Mouse (Mus musculus): ENCODE results near the gene Galr3. TPM values are rescaled to one million over a fixed set of nuclear protein-coding genes. Genes with fewer than 3 reads are reported as not detected.
A peak's percentile ranks its signal among the peaks of the same experiment; 100 is the strongest.
"Not testable (repeated sequence)": the region's sequence is repeated elsewhere in the genome, so short reads cannot be mapped to it uniquely, and the experiment has no call there.

The Galr3 gene
- polyA plus RNA-seq, 1 experiment from 2014 or later: not detected

DNA sequence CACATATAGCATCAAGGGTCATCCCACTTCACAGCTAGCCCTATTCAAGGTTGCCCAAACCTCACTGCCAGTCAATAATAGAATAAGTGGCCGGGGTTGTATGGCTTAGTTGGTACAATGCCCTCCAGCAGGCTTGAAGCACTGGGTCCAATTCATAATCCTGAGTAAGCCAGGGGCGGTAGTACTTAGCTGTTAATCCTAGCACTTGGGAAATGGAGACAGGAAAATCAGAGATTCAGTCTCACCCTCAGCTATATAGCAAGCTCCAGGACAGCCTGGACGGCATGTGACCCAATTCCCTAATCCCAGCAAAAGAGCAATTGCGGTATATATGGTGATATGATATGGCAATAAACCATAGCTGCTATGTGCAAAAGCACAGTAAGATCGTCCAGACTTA, 34.6 kb upstream of the Galr3 start:
- H3K4me3 ChIP-seq: no peak overlapping the region
- H3K27me3 ChIP-seq: no peaks in the 10 kb centered on the region
- H3K36me3 ChIP-seq: peaks cover 42% of the 10 kb centered on the region
- no peaks in the 10 kb centered on the region for H3K9me3 ChIP-seq
- H3K27ac ChIP-seq: no peak overlapping the region
- H3K9ac ChIP-seq: no peak overlapping the region
- 84% methylated on average over 5 of the region's 5 CpGs for WGBS
- no peaks in the 10 kb centered on the region for H3K4me1 ChIP-seq
- no peak overlapping the region for H3K4me2 ChIP-seq
- ATAC-seq (ENCODE audit: borderline replicate concordance, extremely low read depth, low FRiP score, low TSS enrichment): no peak

DNA sequence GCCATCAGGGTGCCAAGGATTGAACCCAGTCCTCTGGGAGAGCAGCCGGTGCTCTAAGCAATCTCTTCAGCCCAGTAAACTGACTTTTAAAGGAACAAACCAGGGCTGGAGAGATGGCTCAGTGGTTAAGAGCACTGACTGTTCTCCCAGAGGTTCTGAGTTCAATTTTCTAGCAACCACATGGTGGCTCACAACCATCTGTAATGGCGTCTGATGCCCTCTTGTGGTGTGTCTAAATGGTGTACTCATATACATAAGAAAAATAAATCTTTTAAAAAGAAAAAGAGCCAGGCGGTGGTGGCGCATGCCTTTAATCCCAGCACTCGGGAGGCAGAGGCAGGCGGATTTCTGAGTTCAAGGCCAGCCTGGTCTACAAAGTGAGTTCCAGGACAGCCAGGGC, 33.8 kb upstream of the Galr3 start:
- not testable (repeated sequence) for ATAC-seq (ENCODE audit: borderline replicate concordance, extremely low read depth, low FRiP score, low TSS enrichment); H3K9me3 ChIP-seq; H3K27me3 ChIP-seq; H3K4me3 ChIP-seq; H3K9ac ChIP-seq; H3K27ac ChIP-seq; H3K4me2 ChIP-seq; H3K4me1 ChIP-seq
- peaks cover 36% of the 10 kb centered on the region for H3K36me3 ChIP-seq
- WGBS: 87% methylated on average over 6 of the region's 6 CpGs

DNA sequence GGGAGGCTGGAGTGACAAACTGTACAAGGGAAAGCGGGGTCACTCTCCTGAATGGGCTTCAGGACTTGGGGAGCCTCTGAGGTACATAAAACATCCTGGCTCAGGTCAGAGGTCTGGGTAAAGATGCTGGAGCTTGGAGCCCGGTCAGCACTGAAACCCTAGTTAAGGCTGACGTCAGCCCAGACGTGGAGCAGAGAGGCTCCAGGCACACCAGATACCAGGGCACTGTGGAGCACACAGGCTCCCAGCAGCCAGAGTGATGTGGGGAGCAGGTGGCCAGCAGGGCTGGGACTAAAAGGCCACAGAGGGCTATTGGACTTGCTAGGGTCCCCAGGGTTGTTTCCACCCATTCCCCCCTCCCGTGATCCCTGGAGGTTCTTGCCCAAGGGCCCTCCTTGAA, 32.0 kb upstream of the Galr3 start:
- no peaks in the 10 kb centered on the region for H3K4me1 ChIP-seq
- no peaks in the 10 kb centered on the region for H3K27me3 ChIP-seq
- H3K27ac ChIP-seq: no peak overlapping the region
- H3K9me3 ChIP-seq: no peaks in the 10 kb centered on the region
- no peak overlapping the region for H3K4me3 ChIP-seq
- H3K36me3 ChIP-seq: peaks cover 17% of the 10 kb centered on the region
- H3K4me2 ChIP-seq: no peak overlapping the region
- no peak for ATAC-seq (ENCODE audit: borderline replicate concordance, extremely low read depth, low FRiP score, low TSS enrichment)
- WGBS: 61% methylated on average over 5 of the region's 5 CpGs
- H3K9ac ChIP-seq: no peak overlapping the region

DNA sequence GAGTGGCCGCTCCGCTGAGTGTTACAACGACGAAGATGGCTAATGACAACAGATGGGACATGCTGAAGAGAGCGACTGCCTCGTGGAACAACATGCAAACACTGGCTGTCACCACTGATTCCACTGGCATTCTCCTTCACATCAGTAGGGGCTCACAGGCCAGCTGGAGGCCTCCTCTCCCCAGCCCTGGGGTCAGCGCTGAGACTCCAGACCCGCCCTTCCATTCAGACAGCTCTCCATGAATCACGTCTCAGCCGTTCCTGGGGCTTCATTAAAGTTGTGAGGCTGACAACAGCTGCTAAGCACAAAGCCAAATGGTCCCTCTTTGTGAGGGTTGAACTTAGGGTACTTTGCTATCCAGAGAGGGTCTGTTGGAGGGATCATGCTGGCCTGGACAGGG, 30.1 kb upstream of the Galr3 start:
- ATAC-seq (ENCODE audit: borderline replicate concordance, extremely low read depth, low FRiP score, low TSS enrichment): no peak
- Histone ChIP-seq H3K9me3 (no peaks in the 10 kb centered on the region), H3K27ac (no peak overlapping the region), H3K4me3 (no peak overlapping the region), H3K36me3 (peaks cover under 1% of the 10 kb centered on the region; the same call in 1 of the 2 replicates), H3K9ac (no peak overlapping the region), H3K4me1 (no peaks in the 10 kb centered on the region), H3K4me2 (no peak overlapping the region), H3K27me3 (no peaks in the 10 kb centered on the region)
- 50% methylated on average over 10 of the region's 10 CpGs for WGBS

DNA sequence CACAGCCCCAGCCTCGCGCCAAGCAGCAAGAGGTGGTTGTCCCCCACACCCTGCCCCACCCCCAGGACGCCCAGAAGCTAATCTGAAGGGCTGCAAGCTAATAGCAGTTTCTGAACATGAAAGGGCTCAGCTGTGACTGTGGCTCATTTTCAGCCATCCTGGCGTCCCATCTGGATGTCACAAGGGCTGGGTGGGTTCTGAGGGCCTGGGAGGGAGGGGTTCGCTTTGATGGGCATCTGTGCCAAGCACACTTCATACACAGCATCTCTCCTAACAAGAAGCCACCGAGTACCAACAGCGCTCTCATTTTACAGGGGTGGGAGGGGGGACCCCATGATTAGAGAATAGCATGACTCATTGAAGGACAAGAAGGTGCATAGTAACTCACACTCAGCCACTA, 28.3 kb upstream of the Galr3 start:
- no peak overlapping the region for H3K4me2 ChIP-seq
- H3K9ac ChIP-seq: no peak overlapping the region
- no peaks in the 10 kb centered on the region for H3K9me3 ChIP-seq
- no peak overlapping the region for H3K4me3 ChIP-seq
- no peak overlapping the region for H3K27ac ChIP-seq
- H3K27me3 ChIP-seq: no peaks in the 10 kb centered on the region
- H3K36me3 ChIP-seq: no peaks in the 10 kb centered on the region
- no peak for ATAC-seq (ENCODE audit: borderline replicate concordance, extremely low read depth, low FRiP score, low TSS enrichment)
- WGBS: 58% methylated on average over 7 of the region's 7 CpGs
- H3K4me1 ChIP-seq: no peaks in the 10 kb centered on the region

DNA sequence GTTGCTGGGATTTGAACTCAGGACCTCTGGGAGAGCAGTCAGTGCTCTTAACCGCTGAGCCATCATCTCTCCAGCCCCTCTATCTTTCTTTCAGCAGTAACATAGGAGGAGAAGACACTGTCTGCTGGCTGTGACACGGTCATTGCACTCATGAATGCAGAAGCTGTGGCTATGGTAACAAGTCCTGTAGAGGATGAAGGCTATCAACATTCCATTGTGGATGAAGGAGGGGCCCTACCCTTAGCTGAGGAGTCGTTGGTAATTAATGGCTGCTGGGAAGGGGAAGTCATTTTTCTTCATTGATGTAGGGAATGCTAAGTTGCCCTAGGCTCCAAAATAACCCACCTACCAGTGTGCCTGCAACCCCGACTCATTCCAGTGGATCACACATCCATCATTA, 23.5 kb upstream of the Galr3 start:
- H3K27ac ChIP-seq: no peak overlapping the region
- no peak overlapping the region for H3K9ac ChIP-seq
- 26% methylated on average over 4 of the region's 4 CpGs for WGBS
- no peak for ATAC-seq (ENCODE audit: borderline replicate concordance, extremely low read depth, low FRiP score, low TSS enrichment)
- 0 out of 2 replicates have a peak, but pooled peaks cover 3% of the 10 kb centered on the region for H3K4me1 ChIP-seq
- no peaks in the 10 kb centered on the region for H3K36me3 ChIP-seq
- H3K4me2 ChIP-seq: no peak overlapping the region
- no peaks in the 10 kb centered on the region for H3K9me3 ChIP-seq
- H3K27me3 ChIP-seq: no peaks in the 10 kb centered on the region
- no peak overlapping the region for H3K4me3 ChIP-seq

DNA sequence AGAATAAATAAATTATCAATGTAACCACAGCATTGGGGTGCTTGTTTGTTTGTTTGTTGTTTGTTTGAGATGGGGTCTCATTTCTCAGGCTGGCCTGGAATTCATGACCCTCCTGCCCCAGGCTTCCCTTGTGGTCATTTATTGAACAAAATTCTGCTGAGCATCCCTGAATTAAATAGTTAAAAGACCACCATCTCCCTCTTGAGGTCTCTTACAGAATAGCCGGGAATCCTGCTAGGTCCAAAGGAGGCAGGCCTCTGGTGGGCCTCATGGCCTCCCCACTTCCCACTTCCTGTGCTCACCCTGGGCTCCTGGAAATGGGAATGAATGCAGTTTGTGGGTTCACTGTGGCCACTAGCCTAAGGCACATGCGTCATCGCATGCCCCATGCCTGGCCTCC, 22.8 kb upstream of the Galr3 start:
- no peaks in the 10 kb centered on the region for H3K36me3 ChIP-seq
- no peak overlapping the region for H3K27ac ChIP-seq
- H3K4me2 ChIP-seq: no peak overlapping the region
- H3K4me3 ChIP-seq: no peak overlapping the region
- no peak for ATAC-seq (ENCODE audit: borderline replicate concordance, extremely low read depth, low FRiP score, low TSS enrichment)
- 0 out of 2 replicates have a peak, but pooled peaks cover 3% of the 10 kb centered on the region for H3K4me1 ChIP-seq
- H3K27me3 ChIP-seq: no peaks in the 10 kb centered on the region
- no peaks in the 10 kb centered on the region for H3K9me3 ChIP-seq
- H3K9ac ChIP-seq: no peak overlapping the region
- 61% methylated on average over 3 of the region's 3 CpGs for WGBS

DNA sequence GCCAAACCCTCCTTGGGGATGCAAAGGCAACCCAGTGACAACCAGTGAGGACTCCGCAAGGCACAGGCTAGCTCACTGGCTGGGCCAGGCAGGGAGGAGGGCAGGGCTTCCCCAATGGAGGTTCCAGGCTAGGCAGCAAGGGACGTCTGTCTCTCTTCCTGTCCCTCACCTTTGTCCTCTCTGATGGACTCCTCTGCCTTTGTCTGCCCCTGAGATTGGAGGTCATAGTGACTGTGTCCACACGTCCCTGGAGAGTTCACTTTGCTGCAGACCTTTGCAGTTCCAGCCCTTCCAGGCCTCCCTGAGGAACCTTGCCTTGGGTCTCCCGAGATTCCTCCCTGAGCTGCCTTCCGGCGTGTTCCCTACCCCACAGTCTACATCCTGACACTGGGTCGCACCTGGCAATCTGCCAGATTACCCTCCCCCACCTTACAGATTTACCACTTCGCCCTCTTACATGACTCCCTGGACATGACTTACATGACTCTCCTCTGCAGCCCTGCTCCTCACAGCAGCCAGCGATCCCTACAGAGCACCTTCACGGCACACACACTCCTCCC, 18.9 kb upstream of the Galr3 start:
- no peak for ATAC-seq (ENCODE audit: borderline replicate concordance, extremely low read depth, low FRiP score, low TSS enrichment)
- WGBS: 43% methylated on average over 10 of the region's 10 CpGs
- Histone ChIP-seq H3K9ac (no peak overlapping the region), H3K4me3 (no peak overlapping the region), H3K27me3 (no peaks in the 10 kb centered on the region), H3K4me2 (no peak overlapping the region), H3K36me3 (no peaks in the 10 kb centered on the region), H3K4me1 (peaks cover 25% of the 10 kb centered on the region), H3K9me3 (no peaks in the 10 kb centered on the region), H3K27ac (no peak overlapping the region)

DNA sequence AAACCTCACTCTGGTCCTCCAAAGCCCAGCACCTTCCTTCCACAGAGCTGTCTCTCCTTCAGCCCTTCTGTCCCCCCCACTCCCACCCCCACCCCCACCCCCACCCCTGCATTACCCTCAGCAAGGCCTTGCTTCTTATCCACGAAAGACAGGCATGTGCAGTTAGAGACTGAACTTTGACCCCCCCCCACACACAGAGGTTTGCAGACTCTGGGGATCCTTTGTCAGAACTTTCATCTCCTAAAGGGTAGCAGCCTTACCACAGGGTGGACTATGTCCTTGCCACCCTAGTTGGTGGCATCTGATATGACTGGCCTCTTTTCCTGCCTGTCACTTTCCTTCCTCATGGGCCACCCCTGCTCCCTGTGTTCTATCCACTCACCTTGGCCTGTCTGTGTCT, 18.3 kb upstream of the Galr3 start:
- Histone ChIP-seq H3K4me2 (no peak overlapping the region), H3K4me1 (peaks cover 25% of the 10 kb centered on the region), H3K9ac (no peak overlapping the region), H3K4me3 (no peak overlapping the region), H3K27me3 (no peaks in the 10 kb centered on the region), H3K27ac (no peak overlapping the region), H3K9me3 (no peaks in the 10 kb centered on the region), H3K36me3 (no peaks in the 10 kb centered on the region)
- no peak for ATAC-seq (ENCODE audit: borderline replicate concordance, extremely low read depth, low FRiP score, low TSS enrichment)
- 27% methylated on average over 1 of the region's 1 CpGs for WGBS

DNA sequence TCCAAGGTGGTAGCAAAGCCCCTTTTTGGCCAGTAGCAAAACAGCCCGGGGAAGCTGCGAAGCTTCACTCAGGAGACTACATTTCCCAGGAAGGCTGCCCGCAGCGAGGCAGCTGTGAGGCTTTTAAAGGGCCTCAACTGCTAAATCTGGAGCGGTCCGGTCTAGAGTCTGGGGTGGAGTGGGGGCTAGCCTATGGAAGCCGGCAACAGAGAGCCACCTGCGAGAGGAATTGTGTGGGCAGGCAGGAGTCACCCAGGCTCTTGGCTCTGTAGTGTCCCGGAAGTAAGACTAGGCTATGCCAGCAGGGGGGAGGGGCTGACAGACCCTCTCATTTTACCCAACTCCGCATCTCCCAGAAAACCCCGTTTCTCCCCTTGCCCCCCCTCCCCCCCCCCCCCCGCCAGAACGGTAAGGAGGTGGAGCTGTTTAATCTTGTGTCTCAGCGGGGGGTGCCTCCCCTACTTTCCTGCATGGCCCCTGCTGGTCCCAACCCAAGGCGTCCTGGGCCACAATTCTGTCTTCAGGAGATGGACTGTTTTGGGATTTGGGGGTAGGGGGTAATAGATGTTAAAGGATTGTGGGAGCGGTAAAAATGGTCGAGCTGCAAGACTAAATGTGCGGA, 15.9 kb upstream of the Galr3 start:
- Histone ChIP-seq H3K9ac (0 out of 2 replicates have a peak overlapping the region, but pooled peaks have one; percentile 0), H3K9me3 (no peaks in the 10 kb centered on the region), H3K4me2 (peak overlapping the region; percentile 26), H3K27ac (no peak overlapping the region), H3K4me1 (peaks cover 26% of the 10 kb centered on the region), H3K4me3 (no peak overlapping the region), H3K36me3 (no peaks in the 10 kb centered on the region), H3K27me3 (no peaks in the 10 kb centered on the region)
- ATAC-seq (ENCODE audit: borderline replicate concordance, extremely low read depth, low FRiP score, low TSS enrichment): no peak
- 16% methylated on average over 16 of the region's 18 CpGs for WGBS

DNA sequence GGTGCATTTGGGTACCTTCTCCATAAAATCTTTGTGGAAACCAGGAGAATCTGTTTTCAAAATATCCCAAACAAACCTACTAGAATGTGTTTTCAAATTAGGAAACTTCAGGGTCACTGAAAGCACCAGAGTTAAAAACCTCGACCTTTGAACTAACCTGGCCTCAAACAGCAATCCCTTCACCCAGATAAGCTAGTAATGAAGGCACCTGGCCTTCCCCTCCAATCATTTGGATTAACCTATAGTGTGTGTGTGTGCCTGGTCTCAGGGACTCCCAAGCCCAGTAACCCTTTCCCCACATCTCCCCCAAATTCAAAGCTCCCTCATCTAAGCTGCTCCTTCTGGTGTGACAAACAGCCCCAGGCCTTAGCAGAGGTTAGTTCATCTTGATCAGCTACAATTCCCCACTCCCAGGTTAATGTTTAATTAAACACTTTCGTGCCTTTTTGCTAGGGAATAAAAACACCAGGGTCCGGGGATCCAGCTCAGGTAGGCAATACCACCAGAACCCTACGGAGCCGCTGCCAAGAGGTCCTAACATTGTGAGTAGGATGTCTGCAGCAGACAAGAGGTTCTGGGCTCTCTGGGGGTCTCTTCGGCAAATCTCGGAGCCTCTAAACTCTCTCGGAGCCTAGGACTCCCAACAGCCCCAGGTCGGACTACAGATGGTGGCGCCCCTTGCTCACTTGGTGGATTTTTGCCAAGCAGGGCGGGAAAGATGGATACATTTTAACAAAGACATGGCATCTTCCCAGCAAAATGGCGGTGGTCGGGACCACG, 15.0 kb upstream of the Galr3 start:
- Histone ChIP-seq H3K4me3 (peak overlapping the region; percentile 83), H3K4me1 (peaks cover 34% of the 10 kb centered on the region), H3K27ac (no peak overlapping the region), H3K4me2 (peak overlapping the region; percentile 98), H3K36me3 (no peaks in the 10 kb centered on the region), H3K9me3 (no peaks in the 10 kb centered on the region), H3K9ac (no peak overlapping the region), H3K27me3 (no peaks in the 10 kb centered on the region)
- no peak for ATAC-seq (ENCODE audit: borderline replicate concordance, extremely low read depth, low FRiP score, low TSS enrichment)
- 45% methylated on average over 14 of the region's 14 CpGs for WGBS
